Mouse (Mus musculus) left cerebral cortex, postnatal 14 days (tissue): Measurements from ENCODE around the gene Zdbf2. TPM values are rescaled to one million over a fixed set of nuclear protein-coding genes. Genes with fewer than 3 reads are reported as not detected.

Source experiments
- DNase-seq, 2 experiments: peaks; one replicate each; pipeline ENCODE4 v3.0.0; 2021 to 2022; ENCODE audit warnings: low spot score in 2 of 2, mixed read lengths in 1 of 2
- intact Hi-C: fragments of 180-260 bp; cut with DNase I; formaldehyde crosslinking; loops from one replicate; pipeline ENCODE4 v1.15.1; 2025
- long read RNA-seq, 2 experiments: library from polyadenylated mRNA; stranded (forward); transcript quantifications; one replicate each; pipeline ENCODE4 v2.0.0; 2021
- total RNA-seq, 2 experiments: library from RNA; stranded (reverse); gene quantifications; 2 replicates each; pipeline ENCODE4 v1.2.3; 2021

The Zdbf2 gene
- total RNA-seq, result 10 to 100 TPM; 17.3 to 24.2 TPM
- long read RNA-seq, experiment 1, result 0 reads
- long read RNA-seq, experiment 2, result 0 reads

DNA sequence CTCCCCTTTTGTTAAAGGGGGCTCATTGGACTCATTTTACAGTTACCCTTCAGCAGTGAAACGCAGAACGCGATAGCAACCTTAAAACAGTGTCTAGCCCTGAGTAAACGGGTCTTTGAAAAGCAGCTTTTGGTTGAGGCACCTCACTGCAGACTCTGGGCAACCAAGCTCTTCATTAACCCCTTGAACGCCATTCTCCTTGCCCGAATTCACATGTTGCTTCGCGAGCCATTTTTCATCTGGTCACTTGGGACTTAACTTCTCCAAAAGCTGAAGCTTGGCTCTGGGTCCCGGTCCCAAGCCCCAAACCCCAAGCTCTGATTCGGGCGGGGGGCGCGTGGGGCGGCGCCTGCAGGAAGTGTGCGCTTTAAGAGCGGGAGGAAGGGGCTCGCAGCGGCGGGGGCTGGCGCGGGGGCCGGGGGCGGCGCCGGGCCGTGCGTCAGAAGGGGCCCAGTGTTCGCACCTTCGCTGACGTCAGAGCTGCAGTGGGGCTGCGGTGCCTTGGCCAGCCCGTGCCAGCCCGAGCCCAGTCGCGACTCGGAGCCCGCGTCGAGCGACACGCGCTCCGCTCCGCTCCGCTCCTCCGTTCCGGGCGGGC is at the start of gene Zdbf2:
Gene Zdbf2 (plus strand): TSS at position 525 of the 598 bp plus-strand sequence.
- intact Hi-C loops, result loop anchor here (10.0 kb wide), 1 partner anchor 172 kb away; the partner anchor contains the start of gene Adam23
- no peak for DNase-seq

DNA sequence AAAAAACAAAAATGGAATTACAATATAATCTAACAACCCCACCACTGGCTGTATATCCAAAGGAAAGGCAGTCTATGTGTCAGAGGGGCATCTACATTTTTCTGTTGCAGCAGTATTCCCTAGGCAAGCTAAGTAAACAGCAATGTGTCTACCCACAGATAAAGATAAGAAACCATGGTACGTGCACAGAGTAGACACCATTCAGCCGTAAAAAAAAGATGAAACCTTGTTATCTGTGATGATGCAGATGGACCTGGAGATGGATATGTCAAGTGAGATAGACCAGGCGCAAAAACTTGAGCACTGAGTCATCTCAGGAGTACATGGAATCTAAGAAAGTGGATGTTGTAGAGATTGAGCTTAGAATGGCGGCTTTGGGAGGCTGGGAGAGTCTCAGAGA is 48.1 kb upstream of the Zdbf2 start:
- DNase-seq, result no peak

GRCm38 (mm10) chr1:63225890-63226289 is 47.2 kb upstream of the Zdbf2 start:
- DNase-seq, result no peak
- intact Hi-C loops, result no loop called here

More for the DNA sequence above, 48.1 kb upstream of the Zdbf2 start:
- intact Hi-C loops, result no loop called here

DNA sequence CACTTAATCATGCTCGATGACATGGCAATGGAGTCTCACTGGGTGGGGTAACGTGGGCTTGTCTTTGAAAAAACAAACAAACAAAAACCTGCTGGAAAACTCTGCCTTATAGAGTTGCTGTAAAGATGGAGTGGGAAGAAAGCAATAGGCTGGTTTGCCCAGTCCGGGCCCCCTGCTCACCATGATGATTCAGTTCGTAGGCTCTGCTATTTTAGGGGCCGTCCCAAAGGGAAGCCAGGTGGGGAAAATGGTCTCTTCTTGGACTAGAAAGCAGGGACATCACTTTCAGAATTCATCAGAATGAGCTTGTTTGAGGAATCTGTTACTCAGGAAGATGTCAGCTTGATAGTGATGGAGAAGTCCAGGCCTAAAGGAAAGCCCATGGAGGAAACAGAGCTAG is 45.8 kb upstream of the Zdbf2 start:
- no peak for DNase-seq
- intact Hi-C loops, result no loop called here

- intact Hi-C loops, result no loop called here
- no peak for DNase-seq
These were observed 35.7 kb upstream of the Zdbf2 start for GRCm38 (mm10) chr1:63237371-63237770.

GRCm38 (mm10) chr1:63239305-63239704 is 33.8 kb upstream of the Zdbf2 start:
- DNase-seq, result no peak
- intact Hi-C loops, result no loop called here

GRCm38 (mm10) chr1:63239751-63240150 is 33.3 kb upstream of the Zdbf2 start:
- intact Hi-C loops, result no loop called here
- DNase-seq, result no peak

DNA sequence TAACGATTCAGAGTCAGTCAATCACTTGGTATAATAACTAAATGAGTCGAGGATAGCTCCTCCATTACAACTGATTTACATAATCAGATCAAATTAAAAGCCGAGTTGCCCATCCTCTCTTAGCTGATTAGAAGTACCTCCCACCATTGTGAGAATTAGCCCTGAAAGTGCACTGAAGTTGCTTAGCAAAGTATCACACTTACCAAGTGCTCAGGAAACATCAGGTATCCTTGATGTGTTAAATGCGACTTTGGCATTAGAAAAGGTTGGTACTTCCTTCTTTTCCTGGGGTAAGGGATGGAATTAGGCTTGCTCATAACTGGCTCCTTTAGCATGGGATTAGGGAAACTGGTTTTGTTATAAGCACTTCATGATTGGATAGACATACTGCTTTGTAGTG is 29.2 kb upstream of the Zdbf2 start:
- intact Hi-C loops, result no loop called here
- DNase-seq, result no peak

- intact Hi-C loops, result no loop called here
These were observed 26.1 kb upstream of the Zdbf2 start for GRCm38 (mm10) chr1:63246862-63247521.

GRCm38 (mm10) chr1:63247831-63248359 is 25.2 kb upstream of the Zdbf2 start:
- intact Hi-C loops, result no loop called here
- DNase-seq, result no peak

More at GRCm38 (mm10) chr1:63246862-63247521, 26.1 kb upstream of the Zdbf2 start:
- DNase-seq, result no peak

DNA sequence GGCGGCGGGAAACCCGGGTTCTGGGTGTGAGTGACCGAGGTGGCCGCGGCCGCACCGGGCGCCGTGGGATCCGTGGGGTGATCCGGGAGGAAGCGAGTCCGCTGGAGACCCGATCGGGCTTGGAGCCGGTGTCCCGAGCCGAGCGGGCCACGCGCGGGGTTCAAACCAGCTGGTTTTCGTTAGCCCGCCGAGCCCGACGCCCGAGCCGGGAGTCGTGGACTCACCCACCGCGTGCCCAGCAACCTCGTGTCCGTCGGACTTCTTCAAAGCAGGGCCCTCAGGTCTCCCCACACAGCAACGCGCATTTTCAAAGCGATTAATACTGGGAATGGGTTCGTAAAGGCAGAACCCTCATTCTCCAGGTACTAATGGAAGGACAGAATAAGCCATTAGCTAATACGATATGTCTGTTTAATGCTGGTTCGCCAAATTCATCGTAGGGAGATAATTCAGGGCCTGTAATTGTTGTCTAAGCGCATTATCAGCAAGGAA is 24.7 kb upstream of the Zdbf2 start:
- intact Hi-C loops, result no loop called here
- DNase-seq, result no peak

GRCm38 (mm10) chr1:63249261-63249660 is 23.8 kb upstream of the Zdbf2 start:
- intact Hi-C loops, result no loop called here
- no peak for DNase-seq

- intact Hi-C loops, result loop anchor here (5.0 kb wide), 2 partner anchors 40 to 70 kb away; partner anchors contain the start of gene Gpr1
- no peak for DNase-seq
These were observed 20.5 kb upstream of the Zdbf2 start for GRCm38 (mm10) chr1:63252351-63253209.

GRCm38 (mm10) chr1:63253291-63253690 is 19.8 kb upstream of the Zdbf2 start:
- no peak for DNase-seq
- intact Hi-C loops, result loop anchor here (5.0 kb wide), 2 partner anchors 41 to 71 kb away; partner anchors contain the start of gene Gpr1

- intact Hi-C loops, result no loop called here
- DNase-seq, result no peak
These were observed 18.0 kb upstream of the Zdbf2 start for GRCm38 (mm10) chr1:63255101-63255500.

- DNase-seq, result peak in 1 of 2 experiments; percentile 58
- intact Hi-C loops, result no loop called here
These were observed 17.0 kb upstream of the Zdbf2 start for GRCm38 (mm10) chr1:63256083-63256482.

- no peak for DNase-seq
- intact Hi-C loops, result no loop called here
These were observed 14.6 kb upstream of the Zdbf2 start for GRCm38 (mm10) chr1:63258501-63258900.

DNA sequence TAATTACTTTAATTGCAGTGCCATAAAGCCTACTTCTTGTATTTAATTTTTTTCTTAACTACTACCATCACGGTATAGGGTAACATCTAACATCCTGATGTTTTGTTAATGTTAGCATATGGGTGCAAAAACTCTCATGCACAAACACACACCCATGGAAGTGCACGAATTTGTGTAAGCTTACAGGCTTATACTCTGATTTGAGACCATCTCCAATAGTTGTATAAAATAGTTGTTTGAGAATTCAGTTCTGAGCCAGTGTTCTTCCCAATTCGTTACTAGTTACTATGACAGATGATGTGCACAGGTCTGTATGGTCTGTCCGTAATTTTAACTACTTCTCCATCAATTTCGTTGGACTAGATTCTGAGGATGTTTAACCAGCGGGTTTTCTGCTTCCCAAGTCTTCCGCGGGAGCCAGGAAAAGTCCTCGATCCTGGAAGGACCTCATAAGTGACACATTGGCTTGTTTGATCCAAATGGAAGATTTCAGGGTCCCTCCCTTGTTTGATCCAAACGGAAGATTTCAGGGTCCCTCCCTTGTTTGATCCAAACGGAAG is 13.7 kb upstream of the Zdbf2 start:
- DNase-seq, result no peak
- intact Hi-C loops, result no loop called here
